Mouse (Mus musculus) heart, embryonic 12.5 days (tissue): ENCODE results near the gene Th. TPM values are rescaled to one million over a fixed set of nuclear protein-coding genes. Genes with fewer than 3 reads are reported as not detected.

ENCODE experiments used
- polyA plus RNA-seq: library from polyadenylated mRNA; unstranded; fragments of >200 nt; fragmentation: Nextera tagmentation; extraction: Ambion mirVana; gene quantifications from 2 replicates; pipeline ENCODE4 v1.2.1, GENCODE M21; 2016

The Th gene
- polyA plus RNA-seq, 1 experiment from 2014 or later = 0.60 TPM

Other genes with a start within 250 kb of the Th start
- not detected in 2 replicates for gene Ins2, start 187.7 kb downstream of the Th start, polyA plus RNA-seq
- 0.23 and 0.31 TPM in 2 replicates for gene Ascl2, start 38.1 kb upstream of the Th start, polyA plus RNA-seq
- gene Tspan32, start 73.9 kb upstream of the Th start, polyA plus RNA-seq = 7.0 and 7.7 TPM in 2 replicates
- gene Cd81, start 121.6 kb upstream of the Th start, polyA plus RNA-seq = 701 and 712 TPM in 2 replicates
- 57.1 and 61.7 TPM in 2 replicates for gene Tssc4, start 138.1 kb upstream of the Th start, polyA plus RNA-seq
- 3.8 and 4.3 TPM in 2 replicates for gene Trpm5, start 163.5 kb upstream of the Th start, polyA plus RNA-seq
- gene Kcnq1, start 175.2 kb upstream of the Th start, polyA plus RNA-seq = 12.9 and 15.8 TPM in 2 replicates